Comparison of ENCODE assay signal across 8 mouse cellular contexts in the genomic region with DNA sequence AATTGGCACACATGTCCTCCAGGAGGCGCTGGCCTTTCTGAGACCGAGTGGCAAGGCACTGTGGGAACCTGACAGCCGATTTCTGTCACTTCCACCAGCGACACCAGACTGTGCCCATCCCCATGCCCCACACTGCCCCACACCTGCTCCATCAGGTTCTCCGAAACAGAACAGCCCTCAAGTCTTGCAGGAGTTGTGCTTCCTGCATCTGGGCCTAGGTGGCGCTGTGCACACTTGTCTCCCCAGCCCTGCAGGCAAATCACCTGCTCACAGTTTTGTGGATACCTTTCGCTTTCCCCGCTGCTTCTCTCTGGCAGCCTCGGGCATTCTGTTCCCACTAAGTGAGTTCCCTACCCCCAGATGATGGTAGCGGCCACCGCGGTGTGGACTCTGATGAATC.
DNase-seq lines count a peak whose midpoint lies in the region; ATAC-seq and TF ChIP-seq lines count a peak whose summit lies in the region.

No protein-coding gene starts in this region.

- no peak overlapping the region for H3K27ac ChIP-seq in heart, embryonic 12.5 days (ENCODE audit: poor library complexity, severe bottlenecking)
- H3K27ac ChIP-seq in kidney, postnatal 0 days: no peak overlapping the region; the same call in 1 of the 2 replicates
- no peak overlapping the region for H3K27ac ChIP-seq in liver, embryonic 11.5 days (ENCODE audit: low read depth, low read length)
- peak overlapping the region; percentile 68; the same call in 1 of the 2 replicates for H3K27ac ChIP-seq in stomach, embryonic 15.5 days

- H3K4me2 ChIP-seq in heart, embryonic 12.5 days: peak overlapping the region; percentile 58
- peak overlapping the region; percentile 36 for H3K4me2 ChIP-seq in kidney, postnatal 0 days (ENCODE audit: low read length)
- peak overlapping the region; percentile 16 for H3K4me2 ChIP-seq in liver, embryonic 11.5 days
- peak overlapping the region; percentile 61 for H3K4me2 ChIP-seq in stomach, embryonic 15.5 days

- H3K27me3 ChIP-seq in heart, embryonic 12.5 days (replicated peaks): peaks cover 40% of the 10 kb centered on the region
- H3K27me3 ChIP-seq in kidney, postnatal 0 days (ENCODE audit: insufficient read depth, low read length): no peaks in the 10 kb centered on the region
- peaks cover 29% of the 10 kb centered on the region for H3K27me3 ChIP-seq in liver, embryonic 11.5 days (replicated peaks; ENCODE audit: control insufficient read depth, insufficient read depth, low read length)
- 0 out of 2 replicates have a peak, but pooled peaks cover 3% of the 10 kb centered on the region for H3K27me3 ChIP-seq in stomach, embryonic 15.5 days (replicated peaks)

- TF ChIP-seq POLR2A in brain, embryonic 14.5 days (IDR thresholded peaks at IDR 0.05; ENCODE audit: borderline replicate concordance, extremely low read depth, insufficient read depth, insufficient read length, poor library complexity, severe bottlenecking): no peak

- H3K9me3 ChIP-seq in heart, embryonic 12.5 days (replicated peaks): peaks cover 6% of the 10 kb centered on the region
- no peaks in the 10 kb centered on the region for H3K9me3 ChIP-seq in kidney, postnatal 0 days (replicated peaks; ENCODE audit: low read length)
- no peaks in the 10 kb centered on the region for H3K9me3 ChIP-seq in liver, embryonic 11.5 days (ENCODE audit: control insufficient read depth, low read length)
- no peaks in the 10 kb centered on the region for H3K9me3 ChIP-seq in stomach, embryonic 15.5 days

- WGBS in heart, embryonic 12.5 days: 5% methylated on average over 12 of the region's 12 CpGs
- 3% methylated on average over 12 of the region's 12 CpGs for WGBS in kidney, postnatal 0 days
- WGBS in liver, embryonic 11.5 days: 5% methylated on average over 12 of the region's 12 CpGs
- 3% methylated on average over 12 of the region's 12 CpGs for WGBS in stomach, embryonic 15.5 days

- DNase-seq in A20 (ENCODE audit: low read depth, low spot score): peak; percentile 64
- peak; percentile 90 for DNase-seq in brain, embryonic 14.5 days (ENCODE audit: low read depth)
- DNase-seq in kidney, postnatal 0 days (ENCODE audit: low spot score): peak; percentile 74
- DNase-seq in liver, embryonic 11.5 days (ENCODE audit: low spot score): peak; percentile 76
- DNase-seq in neural tube, embryonic 10.5 days (ENCODE audit: extremely low spot score, low spot score): peak; percentile 84

- H3K36me3 ChIP-seq in heart, embryonic 12.5 days: no peaks in the 10 kb centered on the region
- H3K36me3 ChIP-seq in kidney, postnatal 0 days (ENCODE audit: insufficient read depth, low read length): no peaks in the 10 kb centered on the region
- no peaks in the 10 kb centered on the region for H3K36me3 ChIP-seq in liver, embryonic 11.5 days (ENCODE audit: control insufficient read depth, insufficient read depth, low read length)
- H3K36me3 ChIP-seq in stomach, embryonic 15.5 days: no peaks in the 10 kb centered on the region

- no peak overlapping the region for H3K9ac ChIP-seq in heart, embryonic 12.5 days
- no peak overlapping the region for H3K9ac ChIP-seq in kidney, postnatal 0 days (ENCODE audit: low read depth, low read length)
- no peak overlapping the region for H3K9ac ChIP-seq in liver, embryonic 11.5 days (ENCODE audit: low read depth, low read length)
- no peak overlapping the region for H3K9ac ChIP-seq in stomach, embryonic 15.5 days

- peaks cover 6% of the 10 kb centered on the region; the same call in 1 of the 2 replicates for H3K4me1 ChIP-seq in heart, embryonic 12.5 days (replicated peaks)
- H3K4me1 ChIP-seq in kidney, postnatal 0 days (replicated peaks; ENCODE audit: insufficient read depth, low read length): peaks cover 14% of the 10 kb centered on the region
- no peaks in the 10 kb centered on the region for H3K4me1 ChIP-seq in liver, embryonic 11.5 days (replicated peaks; ENCODE audit: control insufficient read depth, insufficient read depth, low read length)
- H3K4me1 ChIP-seq in stomach, embryonic 15.5 days: peaks cover 6% of the 10 kb centered on the region; the same call in 1 of the 2 replicates

- peak; percentile 53; the same call in 1 of the 2 replicates for ATAC-seq in erythroid progenitor cell, adult 5-6 weeks (replicated peaks; ENCODE audit: low FRiP score, poor library complexity, severe bottlenecking)
- ATAC-seq in heart, embryonic 12.5 days (ENCODE audit: insufficient number of reproducible peaks, low FRiP score): no peak
- ATAC-seq in kidney, postnatal 0 days (replicated peaks; ENCODE audit: low FRiP score, low read depth): peak; percentile 55
- ATAC-seq in liver, embryonic 11.5 days (replicated peaks; ENCODE audit: low FRiP score): no peak
- ATAC-seq in stomach, embryonic 15.5 days (ENCODE audit: insufficient read depth, low FRiP score, low read depth): peak; percentile 36; the same call in 1 of the 2 replicates

- peak; percentile 97 for TF ChIP-seq CTCF in brain, embryonic 14.5 days (IDR thresholded peaks at IDR 0.05; ENCODE audit: borderline replicate concordance, extremely low read depth, insufficient read depth, insufficient read length)
- TF ChIP-seq CTCF in kidney, postnatal 0 days (IDR thresholded peaks at IDR 0.05; ENCODE audit: low read depth): peak; percentile 89

- H3K4me3 ChIP-seq in heart, embryonic 12.5 days: peak overlapping the region; percentile 29
- H3K4me3 ChIP-seq in kidney, postnatal 0 days (replicated peaks; ENCODE audit: low read depth, low read length): peak overlapping the region; percentile 13; the same call in 1 of the 2 replicates
- no peak overlapping the region for H3K4me3 ChIP-seq in liver, embryonic 11.5 days (ENCODE audit: low read depth, low read length)
- peak overlapping the region; percentile 34 for H3K4me3 ChIP-seq in stomach, embryonic 15.5 days (replicated peaks)

Comparison
In these comparisons a context has a peak if more than half of its experiments do, and no peak if none do; other contexts are left out.
1. ATAC-seq: peak in erythroid progenitor cell, adult 5-6 weeks (single experiment), kidney, postnatal 0 days (single experiment) and stomach, embryonic 15.5 days (single experiment); none in heart, embryonic 12.5 days (single experiment) and liver, embryonic 11.5 days (single experiment).
2. Peak in every context shown above with its lines, with median percentiles within 50 percentile points of each other: DNase-seq and H3K4me2 ChIP-seq.